Mouse (Mus musculus) cerebellum, adult 2 months (tissue): ENCODE results near the gene Nid1. TPM values are rescaled to one million over a fixed set of nuclear protein-coding genes. Genes with fewer than 3 reads are reported as not detected.
A peak's percentile ranks its signal among the peaks of the same experiment; 100 is the strongest.
"Not testable (repeated sequence)": the region's sequence is repeated elsewhere in the genome, so short reads cannot be mapped to it uniquely, and the experiment has no call there.

Experiments used
- DNase-seq, 2 experiments: peaks; one replicate each; pipeline ENCODE4 v3.0.0; 2021
- H3K27ac ChIP-seq: fragments of 200-500 bp; 2 replicates; pipeline ENCODE4 v1.5.1; 2012; ENCODE audit warnings: low read length, control low read depth, inconsistent platforms; ENCODE audit not compliant: insufficient read depth
- H3K27me3 ChIP-seq: fragments of 200-500 bp; 2 replicates; pipeline ENCODE4 v1.6.1; 2012; ENCODE audit warnings: inconsistent platforms, mild to moderate bottlenecking, low read length, moderate library complexity; ENCODE audit not compliant: control insufficient read depth, insufficient read depth
- H3K4me1 ChIP-seq: fragments of 200-500 bp; 2 replicates; pipeline ENCODE4 v1.6.1; 2011; ENCODE audit warnings: low read length; ENCODE audit not compliant: control insufficient read depth, insufficient read depth
- H3K4me3 ChIP-seq: fragments of 200-500 bp; replicated peaks from 2 replicates; pipeline ENCODE3; 2011; ENCODE audit warnings: mild to moderate bottlenecking, low read depth, low read length, control low read depth; ENCODE audit not compliant: insufficient read depth
- CTCF ChIP-seq: fragments of 200-500 bp; IDR thresholded peaks from 2 replicates; pipeline ENCODE4 v1.5.1; 2011; ENCODE audit warnings: low read depth, mild to moderate bottlenecking, control low read depth, low read length, moderate library complexity, borderline replicate concordance; ENCODE audit not compliant: insufficient read depth
- POLR2A ChIP-seq: fragments of 200-500 bp; IDR thresholded peaks from 2 replicates; pipeline ENCODE4 v1.6.1; 2011; ENCODE audit warnings: low read length, control low read depth, borderline replicate concordance; ENCODE audit not compliant: insufficient read depth
- WGBS: fragments of 180-500 bp; shearing (Covaris S2); methylation state at CpG from one replicate; pipeline ENCODE4 v1.1.7; 2018; 5-methylcytosine and 5-hydroxymethylcytosine counted together
- polyA plus RNA-seq: library from polyadenylated mRNA; depleted of rRNA; stranded (reverse); fragments of >200 nt; gene quantifications from 2 replicates; pipeline ENCODE4 v1.2.3, GENCODE M21; 2012

Gene Nid1
- polyA plus RNA-seq, 1 experiment, result 14.4 TPM

GRCm38 (mm10) chr13:13414206-13414605 is 23.1 kb upstream of the Nid1 start:
- TF ChIP-seq POLR2A, result no peak
- no peak for TF ChIP-seq CTCF
- DNase-seq, result no peak
- no peaks in the 10 kb centered on the region for H3K4me1 ChIP-seq
- H3K4me3 ChIP-seq, result no peak overlapping the region
- H3K27me3 ChIP-seq, result no peaks in the 10 kb centered on the region
- H3K27ac ChIP-seq, result no peak overlapping the region
- 59% methylated on average over 3 of the region's 3 CpGs for WGBS

- TF ChIP-seq CTCF, result peak; percentile 28; the same call in 1 of the 2 replicates
- H3K27me3 ChIP-seq, H3K4me3 ChIP-seq, H3K4me1 ChIP-seq, H3K27ac ChIP-seq: not testable (repeated sequence)
- DNase-seq, result peak; percentile 19 to 38
- WGBS, result 39% methylated on average over 23 of the region's 23 CpGs
Measured at GRCm38 (mm10) chr13:13415120-13416006, 22.0 kb upstream of the Nid1 start.

GRCm38 (mm10) chr13:13416007-13416337 is 21.4 kb upstream of the Nid1 start:
- H3K4me3 ChIP-seq, H3K27ac ChIP-seq, H3K4me1 ChIP-seq, DNase-seq, H3K27me3 ChIP-seq: not testable (repeated sequence)
- 88% methylated on average over 3 of the region's 4 CpGs for whole genome bisulfite sequencing

- 94% methylated on average over 7 of the region's 12 CpGs for WGBS
- not testable (repeated sequence) for H3K27me3 ChIP-seq, H3K4me3 ChIP-seq, DNase-seq, H3K27ac ChIP-seq, H3K4me1 ChIP-seq
Measured at GRCm38 (mm10) chr13:13418859-13419258, 18.5 kb upstream of the Nid1 start.

- 54% methylated on average over 1 of the region's 5 CpGs for WGBS
- not testable (repeated sequence) for H3K4me1 ChIP-seq, DNase-seq, H3K27me3 ChIP-seq, H3K27ac ChIP-seq, H3K4me3 ChIP-seq
Measured at GRCm38 (mm10) chr13:13423301-13423700, 14.1 kb upstream of the Nid1 start.

- H3K27me3 ChIP-seq, result not testable (repeated sequence)
- WGBS, result 92% methylated on average over 6 of the region's 7 CpGs
Measured at GRCm38 (mm10) chr13:13436161-13436560, 1.2 kb upstream of the Nid1 start.

GRCm38 (mm10) chr13:13438112-13438953 is 982 bp downstream of the Nid1 start:
- DNase-seq, H3K27me3 ChIP-seq, H3K27ac ChIP-seq, H3K4me3 ChIP-seq, H3K4me1 ChIP-seq: not testable (repeated sequence)
- WGBS, result 1% methylated on average over 20 of the region's 28 CpGs

More at GRCm38 (mm10) chr13:13436161-13436560, 1.2 kb upstream of the Nid1 start:
- not testable (repeated sequence) for H3K4me3 ChIP-seq, H3K27ac ChIP-seq, H3K4me1 ChIP-seq, DNase-seq

- WGBS, result 86% methylated on average over 5 of the region's 5 CpGs
- H3K4me1 ChIP-seq, H3K27me3 ChIP-seq: not testable (repeated sequence)
Measured at GRCm38 (mm10) chr13:13445601-13446000, 8.2 kb downstream of the Nid1 start.

GRCm38 (mm10) chr13:13446711-13447443 is 9.5 kb downstream of the Nid1 start:
- H3K4me3 ChIP-seq, DNase-seq: not testable (repeated sequence)

More at GRCm38 (mm10) chr13:13445601-13446000, 8.2 kb downstream of the Nid1 start:
- not testable (repeated sequence) for DNase-seq, H3K4me3 ChIP-seq, H3K27ac ChIP-seq

GRCm38 (mm10) chr13:13449981-13450380 is 12.6 kb downstream of the Nid1 start:
- H3K27ac ChIP-seq, H3K4me3 ChIP-seq, DNase-seq, H3K27me3 ChIP-seq, H3K4me1 ChIP-seq: not testable (repeated sequence)
- 71% methylated on average over 12 of the region's 12 CpGs for WGBS

More at GRCm38 (mm10) chr13:13446711-13447443, 9.5 kb downstream of the Nid1 start:
- not testable (repeated sequence) for H3K27me3 ChIP-seq, H3K27ac ChIP-seq, H3K4me1 ChIP-seq
- WGBS, result 67% methylated on average over 4 of the region's 4 CpGs

- H3K4me1 ChIP-seq, H3K4me3 ChIP-seq, H3K27ac ChIP-seq, H3K27me3 ChIP-seq, DNase-seq: not testable (repeated sequence)
- 54% methylated on average over 1 of the region's 1 CpGs for WGBS
Measured at GRCm38 (mm10) chr13:13450931-13451330, 13.6 kb downstream of the Nid1 start.

- not testable (repeated sequence) for H3K27ac ChIP-seq, H3K27me3 ChIP-seq, H3K4me1 ChIP-seq, H3K4me3 ChIP-seq, DNase-seq
- WGBS, result 88% methylated on average over 6 of the region's 6 CpGs
Measured at GRCm38 (mm10) chr13:13453332-13453731, 16.0 kb downstream of the Nid1 start.
